Mouse (Mus musculus) MEL (cell line): Measurements from ENCODE around the gene Osbpl9. TPM values are rescaled to one million over a fixed set of nuclear protein-coding genes. Genes with fewer than 3 reads are reported as not detected.
A peak's percentile ranks its signal among the peaks of the same experiment; 100 is the strongest.

ENCODE experiments used
- DNase-seq: peaks from one replicate; pipeline ENCODE4 v3.0.0; 2011; ENCODE audit warnings: low read depth, low spot score
- H3K27ac ChIP-seq: 2 replicates; pipeline ENCODE4 v1.5.1; 2012; ENCODE audit warnings: low read depth, mild to moderate bottlenecking, control low read depth, low read length, moderate library complexity; ENCODE audit not compliant: control insufficient read depth
- H3K27me3 ChIP-seq, 2 experiments: fragments of 150-350 bp in 1 of 2; sonication (generic) in 1 of 2; 2 replicates each; pipeline ENCODE4 v1.6.1; 2012; ENCODE audit warnings: low read length in 2 of 2, mild to moderate bottlenecking in 2 of 2, improper control_type of control experiment in 1 of 2, moderate library complexity in 1 of 2; ENCODE audit not compliant: insufficient read depth in 2 of 2, control insufficient read depth in 1 of 2
- H3K36me3 ChIP-seq, 2 experiments: 2 replicates each; pipeline ENCODE4 v1.6.1; 2012 to 2014; ENCODE audit warnings: low read length in 2 of 2, improper control_type of control experiment in 1 of 2, inconsistent platforms in 1 of 2, mild to moderate bottlenecking in 1 of 2; ENCODE audit not compliant: insufficient read depth in 2 of 2, control insufficient read depth in 1 of 2
- H3K4me1 ChIP-seq, 2 experiments: fragments of 150-350 bp in 1 of 2; sonication (generic) in 1 of 2; 2 replicates each; pipeline ENCODE4 v1.6.1; 2012; ENCODE audit warnings: low read length in 2 of 2, improper control_type of control experiment in 1 of 2, mild to moderate bottlenecking in 1 of 2; ENCODE audit not compliant: insufficient read depth in 2 of 2, control insufficient read depth in 1 of 2
- H3K4me3 ChIP-seq, 2 experiments: fragments of 150-350 bp in 1 of 2; sonication (generic) in 1 of 2; 2 replicates each; pipeline ENCODE4 v1.5.1; 2012; ENCODE audit warnings: low read depth in 2 of 2, low read length in 2 of 2, mild to moderate bottlenecking in 2 of 2, moderate library complexity in 2 of 2, control low read depth in 1 of 2, improper control_type of control experiment in 1 of 2; ENCODE audit not compliant: control insufficient read depth in 1 of 2, insufficient read depth in 1 of 2
- H3K79me2 ChIP-seq: 2 replicates; pipeline ENCODE4 v1.6.1; 2012; ENCODE audit warnings: mild to moderate bottlenecking, low read length, moderate library complexity; ENCODE audit not compliant: control insufficient read depth, poor library complexity, insufficient read depth
- H3K9ac ChIP-seq: 2 replicates; pipeline ENCODE4 v1.6.1; 2012; ENCODE audit warnings: low read depth, mild to moderate bottlenecking, control low read depth, low read length, moderate library complexity; ENCODE audit not compliant: control insufficient read depth, poor library complexity, severe bottlenecking
- H3K9me3 ChIP-seq: fragments of 150-350 bp; sonication (generic); replicated peaks from 2 replicates; pipeline ENCODE4 v1.6.1; 2012; ENCODE audit warnings: mild to moderate bottlenecking, low read length, improper control_type of control experiment, moderate library complexity; ENCODE audit not compliant: insufficient read depth
- BHLHE40 ChIP-seq: IDR thresholded peaks from 2 replicates; pipeline ENCODE4 v1.6.1; 2012; ENCODE audit warnings: low read depth, mild to moderate bottlenecking, inconsistent platforms, low read length, improper control_type of control experiment, borderline replicate concordance
- CHD1 ChIP-seq: IDR thresholded peaks from 2 replicates; pipeline ENCODE4 v1.6.1; 2012; ENCODE audit warnings: low read depth, mild to moderate bottlenecking, inconsistent platforms, low read length, improper control_type of control experiment
- CHD2 ChIP-seq: IDR thresholded peaks from 2 replicates; pipeline ENCODE4 v1.6.1; 2011; ENCODE audit warnings: low read length, improper control_type of control experiment
- CTCF ChIP-seq, 3 experiments: IDR thresholded peaks in 2 of 3; conservative IDR thresholded peaks in 1 of 3; 2 replicates each; pipeline ENCODE4 v1.5.1; 2011 to 2012; ENCODE audit warnings: low read length in 3 of 3, low read depth in 2 of 3, mild to moderate bottlenecking in 2 of 3, improper control_type of control experiment in 1 of 3, inconsistent platforms in 1 of 3, mixed read lengths in 1 of 3, moderate library complexity in 1 of 3; ENCODE audit not compliant: control insufficient read depth in 1 of 3, insufficient read depth in 1 of 3, poor library complexity in 1 of 3, severe bottlenecking in 1 of 3
- ELF1 ChIP-seq: IDR thresholded peaks from 2 replicates; pipeline ENCODE4 v1.6.1; 2014; ENCODE audit warnings: low read depth, mild to moderate bottlenecking, inconsistent platforms, low read length, improper control_type of control experiment, moderate library complexity
- EP300 ChIP-seq, 2 experiments: IDR thresholded peaks; 2 replicates each; pipeline ENCODE4 v1.6.1; 2011; ENCODE audit warnings: improper control_type of control experiment in 2 of 2, low read length in 2 of 2, low read depth in 1 of 2, mild to moderate bottlenecking in 1 of 2
- ETS1 ChIP-seq: IDR thresholded peaks from 2 replicates; pipeline ENCODE4 v1.6.1; 2012; ENCODE audit warnings: low read depth, mild to moderate bottlenecking, inconsistent platforms, low read length, improper control_type of control experiment, moderate library complexity
- GATA1 ChIP-seq: IDR thresholded peaks from 2 replicates; pipeline ENCODE4 v1.6.1; 2011; ENCODE audit warnings: low read depth, low read length, improper control_type of control experiment
- HCFC1 ChIP-seq: IDR thresholded peaks from 2 replicates; pipeline ENCODE4 v1.6.1; 2012; ENCODE audit warnings: low read depth, mild to moderate bottlenecking, inconsistent platforms, low read length, improper control_type of control experiment, moderate library complexity
- KAT2A ChIP-seq: conservative IDR thresholded peaks from 2 replicates; pipeline ENCODE4 v1.6.1; 2012; ENCODE audit warnings: low read depth, low read length, improper control_type of control experiment, inconsistent platforms
- MAX ChIP-seq: IDR thresholded peaks from 2 replicates; pipeline ENCODE4 v1.6.1; 2011; ENCODE audit warnings: low read length, improper control_type of control experiment
- MXI1 ChIP-seq: IDR thresholded peaks from 2 replicates; pipeline ENCODE4 v1.6.1; 2011; ENCODE audit warnings: mild to moderate bottlenecking, low read depth, low read length, improper control_type of control experiment
- NELFE ChIP-seq: IDR thresholded peaks from 2 replicates; pipeline ENCODE4 v1.6.1; 2011; ENCODE audit warnings: low read depth, low read length, improper control_type of control experiment
- POLR2A ChIP-seq, 2 experiments: IDR thresholded peaks; 2 replicates each; pipeline ENCODE4 v1.6.1; 2011 to 2012; ENCODE audit warnings: low read length in 2 of 2, mild to moderate bottlenecking in 2 of 2, control low read depth in 1 of 2, improper control_type of control experiment in 1 of 2, low read depth in 1 of 2, moderate library complexity in 1 of 2; ENCODE audit not compliant: control insufficient read depth in 1 of 2, insufficient read depth in 1 of 2, poor library complexity in 1 of 2
- POLR2AphosphoS2 ChIP-seq: IDR thresholded peaks from 2 replicates; pipeline ENCODE4 v1.6.1; 2011; ENCODE audit warnings: low read length, improper control_type of control experiment
- POLR2AphosphoS5 ChIP-seq: IDR thresholded peaks from 2 replicates; pipeline ENCODE4 v1.6.1; 2012; ENCODE audit warnings: low read depth, borderline replicate concordance, mild to moderate bottlenecking, inconsistent platforms, low read length, moderate library complexity, mixed read lengths
- RAD21 ChIP-seq: IDR thresholded peaks from 2 replicates; pipeline ENCODE4 v1.6.1; 2011; ENCODE audit warnings: mild to moderate bottlenecking, low read depth, low read length, improper control_type of control experiment
- SMC3 ChIP-seq: IDR thresholded peaks from 2 replicates; pipeline ENCODE4 v1.6.1; 2011; ENCODE audit warnings: low read depth, low read length, improper control_type of control experiment
- TBP ChIP-seq: IDR thresholded peaks from 2 replicates; pipeline ENCODE4 v1.8.0; 2011; ENCODE audit warnings: low read depth, low read length, improper control_type of control experiment
- UBTF ChIP-seq: IDR thresholded peaks from 2 replicates; pipeline ENCODE4 v1.6.1; 2012; ENCODE audit warnings: low read depth, mild to moderate bottlenecking, inconsistent platforms, low read length, improper control_type of control experiment, moderate library complexity, borderline replicate concordance; ENCODE audit not compliant: insufficient read depth
- USF1 ChIP-seq: IDR thresholded peaks from 2 replicates; pipeline ENCODE4 v1.6.1; 2014; ENCODE audit warnings: low read depth, mild to moderate bottlenecking, inconsistent platforms, low read length, improper control_type of control experiment, moderate library complexity
- ZC3H11A ChIP-seq: IDR thresholded peaks from 2 replicates; pipeline ENCODE4 v1.6.1; 2012; ENCODE audit warnings: low read depth, mild to moderate bottlenecking, inconsistent platforms, low read length, improper control_type of control experiment
- ZNF384 ChIP-seq: IDR thresholded peaks from 2 replicates; pipeline ENCODE4 v1.6.1; 2012; ENCODE audit warnings: low read depth, mild to moderate bottlenecking, inconsistent platforms, low read length, improper control_type of control experiment
- polyA plus RNA-seq, 2 experiments: library from polyadenylated mRNA; stranded (reverse) in 1 of 2; unstranded in 1 of 2; fragments of >175 nt in 1 of 2; fragments of >200 nt in 1 of 2; gene quantifications; 2 replicates each; pipeline versions ENCODE4 v1.2.1 to v1.2.4; 2012; ENCODE audit warnings: low replicate concordance in 2 of 2, low read depth in 1 of 2; ENCODE audit not compliant: insufficient read length in 2 of 2, insufficient read depth in 1 of 2, missing spikeins in 1 of 2
- total RNA-seq: library from RNA; depleted of rRNA; stranded (reverse); fragments of 300-350 nt; gene quantifications from 2 replicates; pipeline ENCODE4 v1.2.3, GENCODE M21; 2012

Gene Osbpl9
- total and polyA plus RNA-seq, 3 experiments: 14.9 to 42.6 TPM; not detected in 1

DNA sequence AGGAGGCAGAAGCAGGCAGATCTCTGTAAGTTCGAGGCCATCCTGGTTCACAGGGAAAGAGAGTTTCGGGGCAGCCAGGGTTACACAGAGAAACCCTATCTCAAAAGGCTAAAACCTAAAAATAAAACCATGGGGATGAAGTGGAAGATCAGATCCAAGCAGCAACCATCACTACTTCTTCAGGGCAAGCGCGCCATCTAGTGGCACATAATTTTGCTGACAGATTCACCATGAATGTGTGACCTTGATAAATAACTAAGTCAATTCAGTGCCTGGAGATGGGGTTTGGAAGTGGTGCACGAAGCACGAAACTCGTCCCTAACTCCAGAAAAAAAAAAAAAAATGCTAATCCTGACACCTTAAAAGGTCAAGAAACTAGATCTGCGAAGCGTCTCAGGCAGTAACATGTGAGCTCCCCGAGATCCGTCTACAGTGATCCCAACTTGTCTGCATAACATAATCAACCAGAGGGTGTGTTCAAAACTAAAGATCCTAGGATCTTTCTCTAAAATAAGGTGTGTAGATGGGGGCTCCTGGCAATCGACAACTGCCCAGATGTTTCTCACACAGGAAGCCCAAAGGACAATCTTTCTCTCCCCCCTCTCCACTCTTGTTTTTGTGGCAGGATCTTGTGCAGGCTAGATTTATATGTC lies 36.4 kb downstream of the Osbpl9 start:
- DNase-seq: peak; percentile 83

DNA sequence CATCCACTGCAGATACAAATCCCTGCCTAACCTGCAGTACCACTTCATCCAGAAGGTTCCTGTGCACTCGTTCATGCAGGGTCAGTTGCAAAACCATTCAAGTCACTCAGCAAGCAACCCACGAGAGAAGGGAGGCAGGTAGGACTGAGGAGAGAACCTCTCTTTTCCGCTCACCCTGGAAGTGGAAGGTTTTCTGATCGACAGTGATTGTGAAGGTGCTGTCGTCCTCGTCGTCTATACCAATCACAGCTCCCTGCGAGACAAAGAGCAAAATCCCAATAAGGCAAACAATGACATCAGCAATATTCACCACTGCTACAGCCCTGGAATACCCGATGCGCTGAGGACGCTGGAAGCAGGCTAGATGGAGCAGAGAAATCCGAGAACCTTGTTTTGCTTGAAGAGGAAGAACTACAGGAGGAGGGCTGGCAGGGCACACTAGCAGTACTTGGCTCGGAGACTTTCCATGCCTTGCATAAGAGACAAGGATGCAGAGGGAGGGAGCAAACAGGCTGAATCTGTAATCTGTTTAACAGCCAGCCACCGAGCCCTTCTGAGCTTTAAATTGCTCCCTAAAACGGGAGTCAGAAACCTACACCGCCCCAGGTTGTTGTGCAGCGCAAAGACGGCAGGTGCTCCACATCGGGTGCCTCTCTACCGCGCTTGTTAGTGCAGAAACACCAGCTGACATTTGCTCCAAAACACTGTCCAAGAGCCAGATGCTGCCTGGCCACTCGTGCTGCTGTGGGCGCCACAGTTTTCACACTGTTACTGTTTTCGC lies 45.4 kb downstream of the Osbpl9 start:
- no peak for DNase-seq
- H3K27ac ChIP-seq: no peak overlapping the region
- H3K4me3 ChIP-seq: no peak overlapping the region
- H3K36me3 ChIP-seq: no peaks in the 10 kb centered on the region
- H3K79me2 ChIP-seq: no peaks in the 10 kb centered on the region
- H3K9me3 ChIP-seq: no peaks in the 10 kb centered on the region
- H3K27me3 ChIP-seq: no peaks in the 10 kb centered on the region
- H3K4me1 ChIP-seq: no peaks in the 10 kb centered on the region
- no peak overlapping the region for H3K9ac ChIP-seq
- TF ChIP-seq MAX (no peak), ETS1 (no peak), EP300 (IDR thresholded peaks at IDR 0.05; ENCODE audit: low read depth in 1 of 2, low read length in 2 of 2) (no peak), MXI1 (no peak), USF1 (no peak), BHLHE40 (no peak), POLR2AphosphoS2 (no peak), KAT2A (no peak), NELFE (no peak), TBP (no peak), HCFC1 (no peak), ZNF384 (no peak), CHD1 (no peak), RAD21 (no peak), CTCF (IDR thresholded peaks at IDR 0.05 in 2 of 3, conservative IDR thresholded peaks at IDR 0.05 in 1 of 3; ENCODE audit: control insufficient read depth in 1 of 3, insufficient read depth in 1 of 3, low read depth in 2 of 3, low read length in 3 of 3, poor library complexity in 1 of 3, severe bottlenecking in 1 of 3) (no peak), ELF1 (no peak), GATA1 (no peak), CHD2 (no peak), POLR2AphosphoS5 (no peak), ZC3H11A (no peak)

More for the DNA sequence above, 36.4 kb downstream of the Osbpl9 start:
- Histone ChIP-seq H3K36me3 (no peaks in the 10 kb centered on the region), H3K9ac (no peak overlapping the region), H3K4me1 (no peaks in the 10 kb centered on the region), H3K9me3 (no peaks in the 10 kb centered on the region), H3K27ac (no peak overlapping the region), H3K27me3 (no peaks in the 10 kb centered on the region), H3K4me3 (no peak overlapping the region), H3K79me2 (no peaks in the 10 kb centered on the region)
- TF ChIP-seq HCFC1: no peak
- TF ChIP-seq CTCF (IDR thresholded peaks at IDR 0.05 in 2 of 3, conservative IDR thresholded peaks at IDR 0.05 in 1 of 3; ENCODE audit: control insufficient read depth in 1 of 3, insufficient read depth in 1 of 3, low read depth in 2 of 3, low read length in 3 of 3, poor library complexity in 1 of 3, severe bottlenecking in 1 of 3): peak; percentile 76 to 92 (median 79)
- peak; percentile 91 for TF ChIP-seq RAD21
- TF ChIP-seq SMC3: peak; percentile 83
- peak; percentile 17; the same call in 1 of the 2 replicates for TF ChIP-seq ZNF384
- TF ChIP-seq POLR2A (IDR thresholded peaks at IDR 0.05; ENCODE audit: control insufficient read depth in 1 of 2, insufficient read depth in 1 of 2, low read depth in 1 of 2, low read length in 2 of 2, poor library complexity in 1 of 2): no peak
- TF ChIP-seq UBTF: no peak
- peak; percentile 66 for TF ChIP-seq ZC3H11A
